Mouse (Mus musculus): ENCODE results near the gene Zfyve16. TPM values are rescaled to one million over a fixed set of nuclear protein-coding genes. Genes with fewer than 3 reads are reported as not detected.

Gene Zfyve16
- total RNA-seq (2023) = 22.4 TPM

GRCm38 (mm10) chr13:92530721-92531211 lies at the start of gene Zfyve16:
Gene Zfyve16, minus strand, starts transcription at chr13:92530868.

GRCm38 (mm10) chr13:92576072-92576471 lies 45.4 kb upstream of the Zfyve16 start, which contains the start of gene Spz1:
Gene Spz1, minus strand, starts transcription at chr13:92576172.

GRCm38 (mm10) chr13:92483852-92484463 lies 46.7 kb downstream of the Zfyve16 start, which contains the start of gene Fam151b:
Gene Fam151b, minus strand, starts transcription at chr13:92484015.

Other genes starting within 250 kb of the Zfyve16 start
- gene Gm20379, start 224.9 kb downstream of the Zfyve16 start, total RNA-seq (2023) = not detected
- gene Dhfr, start 176.1 kb downstream of the Zfyve16 start, total RNA-seq (2023) = 1.4 TPM
- 41.2 TPM for gene Msh3, start 175.9 kb downstream of the Zfyve16 start, total RNA-seq (2023)
- gene Ankrd34b, start 105.0 kb downstream of the Zfyve16 start, total RNA-seq (2023) = not detected
- gene Fam151b, start 46.9 kb downstream of the Zfyve16 start, total RNA-seq (2023) = 1.1 TPM
- not detected for gene Spz1, start 45.3 kb upstream of the Zfyve16 start, total RNA-seq (2023)
- 15.0 TPM for gene Serinc5, start 80.2 kb upstream of the Zfyve16 start, total RNA-seq (2023)